Mouse (Mus musculus): ENCODE measurements around the gene Dnajb11.

- TF ChIP-seq CHD2 (IDR thresholded peaks at IDR 0.05; ENCODE audit: low read depth, low read length) (no peak), HCFC1 (IDR thresholded peaks at IDR 0.05; ENCODE audit: borderline replicate concordance, insufficient read depth, low read length) (no peak), MAFK (IDR thresholded peaks at IDR 0.05; ENCODE audit: insufficient read depth, low read depth, low read length) (no peak), ZC3H11A (IDR thresholded peaks at IDR 0.05; ENCODE audit: borderline replicate concordance, low read depth, low read length) (no peak), ZNF384 (IDR thresholded peaks at IDR 0.05; ENCODE audit: low read depth, low read length) (no peak)
These were observed 46.2 kb upstream of the Dnajb11 start, which contains the start of gene Crygs for GRCm38 (mm10) chr16:22811477-22811876.
